Mouse (Mus musculus) heart, postnatal 0 days (tissue): ENCODE results near the gene Asic2.

Experiments used
- CTCF ChIP-seq: IDR thresholded peaks from 2 replicates; pipeline ENCODE4 v1.5.1; 2016; ENCODE audit warnings: antibody characterized with exemption, control low read depth, low read depth
- EP300 ChIP-seq: IDR thresholded peaks from 2 replicates; pipeline ENCODE4 v1.6.1; 2016; ENCODE audit warnings: antibody characterized with exemption, low read depth

GRCm38 (mm10) chr11:81923096-81923495, 45.2 kb downstream of the Asic2 start:
- no peak for TF ChIP-seq CTCF
- no peak for TF ChIP-seq EP300
